In the genomic region with DNA sequence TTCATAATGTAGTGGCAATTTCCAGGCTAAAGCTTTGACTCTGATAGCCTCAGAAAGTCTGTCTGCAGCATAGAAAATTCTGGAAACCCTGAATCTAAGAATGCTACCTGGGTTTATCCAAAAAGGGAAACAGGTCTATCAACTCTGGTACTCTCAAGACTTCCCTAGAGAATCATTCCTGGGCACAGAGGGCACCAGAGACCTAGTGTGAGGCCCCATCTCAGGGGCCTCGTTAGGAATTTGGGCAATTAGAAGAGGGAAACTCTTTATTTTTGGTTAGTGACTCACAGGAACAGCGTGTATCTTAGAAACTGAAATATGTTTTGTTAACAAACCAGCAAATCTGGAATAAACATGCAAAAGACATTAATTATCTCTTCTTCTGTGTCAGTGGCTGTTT, we compare ENCODE assay signal across 38 mouse cellular contexts. TPM values are rescaled to one million over a fixed set of nuclear protein-coding genes. Genes with fewer than 3 reads are reported as not detected.
"Had no signal": no experiment of that assay in that cellular context is flagged by ENCODE, and none has a peak within 500 bp of the region (broad histone marks: within the 10 kb centered on the region; RNA-seq: fewer than 3 reads in every experiment).

A gene (minus strand): TSS at position 101 of the 400 bp plus-strand sequence.

- H3K4me3 ChIP-seq: left cerebral cortex, adult 2 months; limb, embryonic 10.5 days; limb, embryonic 12.5 days; limb, embryonic 13.5 days; limb, embryonic 15.5 days; liver, embryonic 12.5 days; liver, embryonic 13.5 days; liver, embryonic 15.5 days; lung, embryonic 15.5 days; megakaryocyte, embryonic 14.5 days; midbrain, embryonic 10.5 days; midbrain, embryonic 12.5 days; midbrain, embryonic 15.5 days; myocyte had no signal

- ATAC-seq: liver, embryonic 12.5 days; liver, postnatal 0 days; lung, postnatal 0 days; midbrain, embryonic 15.5 days; midbrain, embryonic 16.5 days had no signal

- H3K9ac ChIP-seq: limb, embryonic 12.5 days; limb, embryonic 13.5 days; limb, embryonic 15.5 days; liver, embryonic 12.5 days; liver, embryonic 13.5 days; liver, embryonic 14.5 days; liver, embryonic 15.5 days; liver, postnatal 0 days; lung, embryonic 14.5 days; lung, embryonic 15.5 days; midbrain, embryonic 12.5 days; midbrain, embryonic 15.5 days had no signal

- H3K4me2 ChIP-seq: limb, embryonic 12.5 days; limb, embryonic 13.5 days; limb, embryonic 15.5 days; liver, embryonic 11.5 days; liver, embryonic 12.5 days; liver, embryonic 13.5 days; liver, embryonic 15.5 days; lung, embryonic 14.5 days; lung, embryonic 15.5 days; midbrain, embryonic 11.5 days; midbrain, embryonic 12.5 days; midbrain, embryonic 15.5 days had no signal

- H3K4me1 ChIP-seq: limb, embryonic 10.5 days; limb, embryonic 12.5 days; limb, embryonic 13.5 days; limb, embryonic 15.5 days; liver, embryonic 12.5 days; liver, embryonic 13.5 days; liver, embryonic 15.5 days; lung, embryonic 15.5 days; megakaryocyte, embryonic 14.5 days; midbrain, embryonic 10.5 days; midbrain, embryonic 12.5 days; midbrain, embryonic 15.5 days had no signal

- DNase-seq: left cerebral cortex, postnatal 4 days; liver; liver, embryonic 13.5 days; liver, postnatal 0 days; lung, adult 18-20 months; lung, adult 2 months; lung, embryonic 14.5 days; lung, postnatal 10 days; lung, postnatal 14 days; lung, postnatal 36 days; lung, postnatal 4 days; midbrain, embryonic 14.5 days had no signal

- H3K27ac ChIP-seq: left cerebral cortex, adult 2 months; limb, embryonic 10.5 days; limb, embryonic 12.5 days; limb, embryonic 13.5 days; limb, embryonic 15.5 days; liver, embryonic 12.5 days; liver, embryonic 13.5 days; liver, embryonic 14.5 days; liver, embryonic 15.5 days; lung, embryonic 15.5 days; macrophage; midbrain, embryonic 10.5 days; midbrain, embryonic 12.5 days; midbrain, embryonic 15.5 days had no signal

- H3K9me3 ChIP-seq: limb, embryonic 10.5 days; limb, embryonic 12.5 days; limb, embryonic 13.5 days; limb, embryonic 15.5 days; liver, embryonic 12.5 days; liver, embryonic 13.5 days; liver, embryonic 15.5 days; lung, embryonic 15.5 days; megakaryocyte, embryonic 14.5 days; midbrain, embryonic 10.5 days; midbrain, embryonic 12.5 days; midbrain, embryonic 15.5 days had no signal

- H3K27me3 ChIP-seq: limb, embryonic 12.5 days; limb, embryonic 13.5 days; limb, embryonic 15.5 days; liver, embryonic 12.5 days; liver, embryonic 13.5 days; liver, embryonic 15.5 days; lung, embryonic 15.5 days; megakaryocyte, embryonic 14.5 days; midbrain, embryonic 12.5 days; midbrain, embryonic 15.5 days had no signal

- H3K36me3 ChIP-seq: limb, embryonic 10.5 days; limb, embryonic 12.5 days; limb, embryonic 13.5 days; limb, embryonic 15.5 days; liver, embryonic 12.5 days; liver, embryonic 13.5 days; liver, embryonic 15.5 days; lung, embryonic 15.5 days; midbrain, embryonic 10.5 days; midbrain, embryonic 12.5 days; midbrain, embryonic 15.5 days had no signal

RNA-seq across cellular contexts. Expression of the gene that starts here (rescaled TPM):
- polyA plus RNA-seq: limb, embryonic 10.5 days; limb, embryonic 11.5 days; limb, embryonic 12.5 days; limb, embryonic 13.5 days; limb, embryonic 14.5 days; limb, embryonic 15.5 days; liver, adult 2 months; liver, embryonic 12.5 days; liver, embryonic 13.5 days; liver, embryonic 14.5 days; liver, embryonic 15.5 days; liver, embryonic 16.5 days; liver, postnatal 0 days; lung, adult 2 months; lung, embryonic 14.5 days; lung, embryonic 15.5 days; lung, embryonic 16.5 days; lung, postnatal 0 days; macrophage; midbrain, embryonic 10.5 days; midbrain, embryonic 11.5 days; midbrain, embryonic 12.5 days; midbrain, embryonic 14.5 days; midbrain, embryonic 15.5 days; midbrain, embryonic 16.5 days; midbrain, postnatal 0 days; myocyte; neural tube, embryonic 11.5 days had no signal
